Mouse (Mus musculus): ENCODE results near the gene Pithd1. TPM values are rescaled to one million over a fixed set of nuclear protein-coding genes. Genes with fewer than 3 reads are reported as not detected.

The Pithd1 gene
- polyA plus RNA-seq, 1 experiment from 2014 or later: 25.7 TPM

GRCm38 (mm10) chr4:135934708-135935500 lies 52.2 kb downstream of the Pithd1 start:
- ATAC-seq: no peak
- ChIA-PET CTCF (no interaction called here), POLR2A (no interaction called here)
- no peak for DNase-seq (ENCODE audit: low read depth, low spot score)
- no peak for TF ChIP-seq CTCF (IDR thresholded peaks at IDR 0.05)
- no peaks in the 10 kb centered on the region for H3K27me3 ChIP-seq
- in situ Hi-C loops (cut with MboI; ENCODE audit: low pct_unique_long_range_greater_than_20kb): no loop called here

DNA sequence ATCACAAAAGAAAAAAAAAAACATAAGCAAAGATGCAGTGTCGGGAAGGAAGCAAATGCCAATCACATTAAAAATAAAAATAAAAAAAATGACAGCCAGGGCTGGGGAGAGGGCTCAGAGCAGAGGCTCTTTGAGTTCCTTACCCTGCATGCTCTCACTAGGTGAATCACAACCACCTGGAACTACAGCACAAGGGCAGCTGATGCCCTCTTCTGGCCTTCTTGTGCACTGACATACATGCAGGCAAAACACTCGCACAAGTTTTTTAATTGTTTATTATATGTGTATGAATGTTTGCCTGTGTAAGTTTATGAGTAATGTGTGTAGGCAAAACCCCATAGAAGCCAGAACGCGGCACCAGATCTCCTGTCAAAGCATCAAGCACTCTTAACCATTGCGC lies 55.2 kb downstream of the Pithd1 start:
- DNase-seq (ENCODE audit: low read depth, low spot score): no peak
- TF ChIP-seq CTCF (IDR thresholded peaks at IDR 0.05): no peak
- POLR2A ChIA-PET: no interaction called here
- H3K27me3 ChIP-seq: no peaks in the 10 kb centered on the region
- no peak for ATAC-seq
- in situ Hi-C loops (cut with MboI; ENCODE audit: low pct_unique_long_range_greater_than_20kb): no loop called here
- CTCF ChIA-PET: no interaction called here

GRCm38 (mm10) chr4:135930239-135930638 lies 56.8 kb downstream of the Pithd1 start:
- in situ Hi-C loops (cut with MboI; ENCODE audit: low pct_unique_long_range_greater_than_20kb): no loop called here
- POLR2A ChIA-PET: no interaction called here
- TF ChIP-seq CTCF (IDR thresholded peaks at IDR 0.05): no peak

GRCm38 (mm10) chr4:135929828-135930227 lies 57.2 kb downstream of the Pithd1 start:
- POLR2A ChIA-PET: no interaction called here
- ATAC-seq (no peak), DNase-seq (ENCODE audit: low read depth, low spot score) (no peak)
- no peaks in the 10 kb centered on the region for H3K27me3 ChIP-seq
- in situ Hi-C loops (cut with MboI; ENCODE audit: low pct_unique_long_range_greater_than_20kb): no loop called here
- CTCF ChIA-PET: no interaction called here
- TF ChIP-seq CTCF (IDR thresholded peaks at IDR 0.05): no peak

More at GRCm38 (mm10) chr4:135930239-135930638, 56.8 kb downstream of the Pithd1 start:
- H3K27me3 ChIP-seq: no peaks in the 10 kb centered on the region
- ATAC-seq (no peak), DNase-seq (ENCODE audit: low read depth, low spot score) (no peak)
- CTCF ChIA-PET: no interaction called here

DNA sequence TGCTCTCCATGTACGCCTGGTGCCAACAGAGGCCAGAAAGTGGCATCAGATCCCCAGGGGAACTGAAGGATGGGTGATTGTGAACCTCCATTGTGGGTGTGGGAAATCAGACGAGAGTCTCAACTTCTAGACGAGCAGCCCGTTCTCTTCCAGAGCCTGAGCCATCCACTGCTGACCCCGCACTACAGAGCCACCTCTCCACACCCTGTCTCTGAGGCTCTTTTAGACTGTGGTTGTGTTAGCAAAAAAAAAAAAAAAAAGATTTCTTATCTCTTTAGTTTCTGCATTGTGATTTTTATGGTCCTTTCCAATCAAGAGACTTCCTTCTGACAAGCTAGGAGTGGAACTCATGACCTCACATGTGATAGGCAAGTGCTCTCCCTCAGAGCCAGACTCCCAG lies 57.7 kb downstream of the Pithd1 start:
- CTCF ChIA-PET: no interaction called here
- in situ Hi-C loops (cut with MboI; ENCODE audit: low pct_unique_long_range_greater_than_20kb): no loop called here
- no peak for TF ChIP-seq CTCF (IDR thresholded peaks at IDR 0.05)
- no peaks in the 10 kb centered on the region for H3K27me3 ChIP-seq
- no peak for DNase-seq (ENCODE audit: low read depth, low spot score)
- ATAC-seq: no peak
- POLR2A ChIA-PET: no interaction called here

GRCm38 (mm10) chr4:135928376-135928775 lies 58.7 kb downstream of the Pithd1 start:
- no peak for TF ChIP-seq CTCF (IDR thresholded peaks at IDR 0.05)
- ChIA-PET POLR2A (no interaction called here), CTCF (no interaction called here)
- no peak for ATAC-seq
- H3K27me3 ChIP-seq: no peaks in the 10 kb centered on the region
- no peak for DNase-seq (ENCODE audit: low read depth, low spot score)
- in situ Hi-C loops (cut with MboI; ENCODE audit: low pct_unique_long_range_greater_than_20kb): no loop called here

GRCm38 (mm10) chr4:135926861-135927260 lies 60.2 kb downstream of the Pithd1 start:
- TF ChIP-seq CTCF (IDR thresholded peaks at IDR 0.05): no peak
- in situ Hi-C loops (cut with MboI; ENCODE audit: low pct_unique_long_range_greater_than_20kb): no loop called here
- ChIA-PET CTCF (no interaction called here), POLR2A (no interaction called here)
- no peak for DNase-seq (ENCODE audit: low read depth, low spot score)
- no peak for ATAC-seq
- H3K27me3 ChIP-seq: no peaks in the 10 kb centered on the region

DNA sequence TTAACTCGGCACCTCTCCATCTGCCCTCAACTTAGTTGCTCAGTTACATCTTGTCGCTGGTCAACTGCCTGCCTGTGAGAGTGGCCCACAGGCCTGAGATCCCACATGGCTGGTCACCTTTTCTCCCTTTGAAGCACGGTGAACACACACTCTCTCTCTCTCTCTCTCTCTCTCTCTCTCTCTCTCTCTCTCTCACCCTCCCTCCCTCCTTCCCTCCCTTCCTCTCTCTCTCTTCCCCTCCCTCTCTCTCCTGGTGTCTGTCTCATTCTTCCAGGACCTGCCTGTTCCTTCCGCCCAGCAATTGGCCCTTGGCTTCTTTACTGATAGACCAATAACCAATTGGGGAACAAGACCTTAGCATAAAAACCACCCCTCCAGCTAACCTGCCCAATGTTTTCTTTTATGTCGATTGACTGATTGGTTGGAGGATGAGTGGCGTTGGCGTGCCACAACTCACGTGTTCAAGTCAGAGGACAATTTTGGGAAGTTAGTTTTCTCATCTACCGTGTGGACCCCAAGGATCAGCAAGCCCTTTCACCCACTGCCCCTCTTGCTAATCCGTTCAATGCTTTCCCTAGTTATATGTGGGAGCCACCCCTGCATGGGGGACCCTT lies 60.8 kb downstream of the Pithd1 start:
- H3K27me3 ChIP-seq: no peaks in the 10 kb centered on the region
- TF ChIP-seq CTCF (IDR thresholded peaks at IDR 0.05): no peak
- ChIA-PET CTCF (no interaction called here), POLR2A (no interaction called here)
- ATAC-seq: no peak
- in situ Hi-C loops (cut with MboI; ENCODE audit: low pct_unique_long_range_greater_than_20kb): no loop called here
- no peak for DNase-seq (ENCODE audit: low read depth, low spot score)

Other genes with a start within 250 kb of the Pithd1 start
- 0.18 TPM for gene Myom3, start 227.5 kb downstream of the Pithd1 start, polyA plus RNA-seq (2021)
- 89.0 TPM for gene Srsf10, start 131.5 kb downstream of the Pithd1 start, polyA plus RNA-seq (2021)
- 105 TPM for gene Pnrc2, start 113.4 kb downstream of the Pithd1 start, polyA plus RNA-seq (2021)
- 0.03 TPM for gene Cnr2, start 91.9 kb downstream of the Pithd1 start, polyA plus RNA-seq (2021)
- 44.4 TPM for gene Fuca1, start 66.5 kb downstream of the Pithd1 start, polyA plus RNA-seq (2021)
- 35.2 TPM for gene Hmgcl, start 40.8 kb downstream of the Pithd1 start, polyA plus RNA-seq (2021)
- gene Gale, start 23.5 kb downstream of the Pithd1 start, polyA plus RNA-seq (2021): 12.4 TPM
- gene Lypla2, start 14.6 kb downstream of the Pithd1 start, polyA plus RNA-seq (2021): 46.2 TPM
- 22.6 TPM for gene Eloa, start 34.5 kb upstream of the Pithd1 start, polyA plus RNA-seq (2021)
- 665 TPM for gene Rpl11, start 66.2 kb upstream of the Pithd1 start, polyA plus RNA-seq (2021)
- gene Id3, start 156.2 kb upstream of the Pithd1 start, polyA plus RNA-seq (2021): 175 TPM
- gene E2f2, start 185.1 kb upstream of the Pithd1 start, polyA plus RNA-seq (2021): 1.1 TPM
- gene Asap3, start 219.1 kb upstream of the Pithd1 start, polyA plus RNA-seq (2021): 5.5 TPM